Mouse (Mus musculus) embryo, embryonic 9.5 days (tissue): Measurements from ENCODE around the gene Endou.

Source experiments
- DNase-seq: peaks from one replicate; pipeline ENCODE4 v3.0.0-alpha.2; 2017; ENCODE audit errors: extremely low spot score

The Endou gene

DNA sequence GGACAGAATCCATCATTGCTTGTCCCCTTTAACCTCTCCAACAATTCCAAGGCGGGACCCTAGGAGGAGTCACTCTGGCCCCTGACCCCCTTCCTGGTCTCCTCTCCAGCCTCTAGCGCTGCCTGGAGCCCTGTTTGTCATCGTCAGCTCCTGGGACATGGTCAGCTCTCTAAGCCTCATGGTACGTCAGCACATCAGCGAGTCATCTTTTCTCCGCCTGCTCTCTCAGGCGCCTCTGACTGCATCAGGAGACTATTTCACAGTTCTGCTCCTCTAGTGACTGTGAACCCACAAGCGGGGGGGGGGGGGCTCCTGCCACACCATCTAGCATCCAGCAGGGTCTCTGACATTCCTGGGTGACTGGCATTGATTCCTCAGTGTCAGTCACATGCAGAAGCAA lies 24.2 kb upstream of the Endou start:
- no peak for DNase-seq

GRCm38 (mm10) chr15:97754476-97754875 lies 23.3 kb upstream of the Endou start:
- no peak for DNase-seq

- no peak for DNase-seq
Measured at GRCm38 (mm10) chr15:97752491-97752890, 21.4 kb upstream of the Endou start.

GRCm38 (mm10) chr15:97751676-97752075 lies 20.5 kb upstream of the Endou start:
- DNase-seq: no peak

GRCm38 (mm10) chr15:97750697-97751096 lies 19.6 kb upstream of the Endou start:
- no peak for DNase-seq

DNA sequence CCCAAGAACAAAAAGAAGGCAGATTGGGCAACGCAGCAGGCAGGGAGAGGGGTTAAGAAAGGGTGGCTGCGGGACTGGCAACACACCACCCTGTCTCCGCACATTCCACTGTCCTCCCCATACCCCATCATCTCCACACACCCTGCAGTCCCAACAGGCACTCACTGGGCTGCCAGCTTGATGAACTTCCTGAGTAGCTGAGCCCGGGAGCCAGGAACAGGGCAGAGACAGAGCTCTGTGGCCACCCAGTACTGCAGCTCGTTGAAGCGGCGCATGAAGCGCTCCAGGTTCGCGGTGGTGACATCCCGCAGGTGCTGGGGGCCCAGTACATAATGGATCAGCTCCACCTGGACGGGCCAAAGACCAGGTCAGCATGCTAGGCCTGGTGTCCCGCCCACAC lies 18.7 kb upstream of the Endou start:
- DNase-seq: no peak

DNA sequence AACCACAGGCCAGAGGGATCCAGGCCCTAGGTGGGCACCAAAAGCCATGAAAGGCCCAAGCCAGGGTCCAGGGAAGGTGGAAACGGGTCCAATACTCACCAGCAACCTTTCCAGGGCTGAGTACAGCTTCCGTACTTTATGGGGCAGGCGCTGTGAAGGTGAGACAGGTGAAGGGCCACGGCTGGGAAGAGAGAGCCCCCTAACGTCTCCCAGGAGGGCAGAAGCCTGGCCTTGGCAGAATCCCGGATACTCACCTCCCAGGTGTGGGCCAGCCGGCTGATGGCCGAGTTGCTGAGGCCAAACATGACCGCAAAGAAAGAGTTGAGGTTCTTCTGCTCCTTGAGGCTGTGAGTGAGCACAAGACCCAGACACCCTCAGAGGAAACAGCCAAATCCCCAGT lies 18.3 kb upstream of the Endou start:
- DNase-seq: no peak

DNA sequence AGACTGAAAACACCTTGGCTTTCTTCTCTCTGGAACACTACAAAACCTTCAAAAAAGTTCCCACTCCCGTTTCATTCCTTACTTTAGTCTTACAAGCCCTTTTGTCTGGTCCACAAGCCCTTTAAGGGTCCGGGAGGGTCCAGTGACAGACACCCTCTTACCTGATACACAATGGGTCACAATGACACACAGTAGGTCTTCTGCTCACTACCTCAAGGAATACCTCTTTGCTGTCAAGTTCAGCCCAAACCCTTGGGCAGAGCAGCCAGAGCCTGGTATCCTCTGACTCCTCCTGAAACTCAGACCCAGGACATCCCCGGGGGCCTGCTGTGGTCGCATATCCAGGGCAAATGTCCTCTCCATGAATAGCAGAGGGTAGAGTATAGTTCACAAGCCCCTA lies 17.8 kb upstream of the Endou start:
- no peak for DNase-seq

DNA sequence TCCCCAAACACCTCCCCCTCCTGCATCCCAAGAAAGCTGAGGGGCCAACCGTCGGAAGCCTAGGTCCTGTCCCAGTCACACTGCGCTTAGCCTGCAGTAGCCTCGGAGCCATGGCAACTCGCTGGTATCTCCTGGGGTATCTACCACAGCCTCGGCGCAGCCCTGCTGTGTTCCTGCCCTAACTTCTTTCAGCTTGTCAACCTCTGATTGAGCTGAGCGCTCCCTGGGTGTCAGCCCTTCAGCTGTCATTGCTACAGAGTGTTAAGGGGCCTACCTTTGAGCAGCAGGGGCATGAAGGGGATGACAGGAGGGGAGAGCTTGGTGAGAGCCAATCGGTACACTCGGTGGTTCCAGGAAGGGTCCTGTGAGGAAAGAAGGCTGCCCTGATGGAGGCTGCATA lies 17.2 kb upstream of the Endou start:
- no peak for DNase-seq

DNA sequence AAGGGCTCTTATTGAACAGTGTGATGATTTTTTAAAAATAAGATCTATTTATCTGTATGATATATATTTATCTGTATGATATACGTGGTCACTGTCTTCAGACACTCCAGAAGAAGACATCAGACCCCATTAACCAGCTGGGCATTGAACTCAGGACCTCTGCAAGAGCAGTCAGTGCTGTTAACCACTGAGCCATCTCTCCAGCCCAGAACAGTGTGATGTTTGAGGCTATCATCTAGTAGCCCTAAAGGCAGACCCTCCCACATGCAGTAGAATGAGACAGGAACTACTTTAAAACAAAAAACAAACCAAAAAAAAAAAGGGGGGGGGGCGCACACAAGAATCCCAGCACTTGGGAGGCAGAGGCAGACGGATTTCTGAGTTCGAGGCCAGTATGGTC lies 16.3 kb upstream of the Endou start:
- DNase-seq: no peak

DNA sequence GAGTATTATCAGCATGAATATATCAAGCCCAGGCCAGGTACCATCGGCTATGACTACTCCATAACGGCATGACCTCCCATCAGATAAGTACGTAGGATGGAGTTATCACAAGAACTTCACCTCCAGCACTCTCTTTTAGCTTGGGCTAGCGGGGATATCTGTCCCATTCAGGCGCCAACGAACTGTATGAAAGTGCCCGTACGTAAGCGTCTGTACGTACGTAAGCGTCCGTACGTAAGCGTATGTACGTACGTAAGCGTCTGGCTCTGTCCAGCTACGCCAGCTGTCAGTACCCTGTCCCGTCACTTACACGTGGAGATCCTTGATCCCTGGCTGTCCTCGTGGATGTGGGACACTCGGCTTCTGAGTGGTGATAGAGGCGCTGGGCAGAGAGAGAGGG lies 15.6 kb upstream of the Endou start:
- no peak for DNase-seq

DNA sequence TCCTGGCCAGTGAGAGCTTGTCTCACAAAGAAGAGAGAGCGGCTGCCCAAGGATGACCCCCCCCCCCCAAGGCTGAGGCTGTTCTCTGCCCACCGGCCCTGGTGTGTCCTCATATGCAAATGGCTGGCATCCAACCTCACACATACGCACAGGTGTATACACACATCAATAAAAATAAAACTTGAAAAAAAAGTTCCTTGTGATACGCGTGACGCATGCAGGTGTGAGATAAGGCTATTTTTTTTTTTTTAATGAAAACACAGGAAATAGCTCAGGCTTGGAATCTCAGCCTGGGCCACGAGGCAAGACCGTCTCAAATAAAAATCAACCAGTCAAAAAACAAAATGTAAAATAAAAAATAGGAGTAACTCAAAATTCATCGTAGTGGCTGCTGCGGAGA lies 15.1 kb upstream of the Endou start:
- no peak for DNase-seq

DNA sequence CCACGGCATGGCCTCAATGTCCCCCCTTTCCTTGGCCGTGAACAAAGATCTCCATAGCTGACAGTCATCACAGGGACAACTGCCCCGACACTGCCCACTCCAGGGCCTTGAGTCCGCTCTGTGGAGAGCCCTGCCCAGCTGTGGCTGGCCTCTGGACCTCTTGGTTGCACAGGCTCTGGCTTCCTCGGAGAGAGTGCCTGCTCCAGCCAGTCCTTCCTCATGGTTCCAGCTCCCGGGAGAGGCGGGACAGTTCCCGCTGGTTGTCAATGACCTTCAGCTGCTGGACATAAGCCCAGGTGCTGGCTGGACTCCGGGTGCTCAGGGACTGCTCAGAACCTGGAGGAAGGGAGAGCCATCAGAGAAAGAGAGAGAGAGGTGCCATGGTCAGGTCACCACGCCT lies 14.2 kb upstream of the Endou start:
- DNase-seq: no peak

GRCm38 (mm10) chr15:97744930-97745329 lies 13.8 kb upstream of the Endou start:
- no peak for DNase-seq

DNA sequence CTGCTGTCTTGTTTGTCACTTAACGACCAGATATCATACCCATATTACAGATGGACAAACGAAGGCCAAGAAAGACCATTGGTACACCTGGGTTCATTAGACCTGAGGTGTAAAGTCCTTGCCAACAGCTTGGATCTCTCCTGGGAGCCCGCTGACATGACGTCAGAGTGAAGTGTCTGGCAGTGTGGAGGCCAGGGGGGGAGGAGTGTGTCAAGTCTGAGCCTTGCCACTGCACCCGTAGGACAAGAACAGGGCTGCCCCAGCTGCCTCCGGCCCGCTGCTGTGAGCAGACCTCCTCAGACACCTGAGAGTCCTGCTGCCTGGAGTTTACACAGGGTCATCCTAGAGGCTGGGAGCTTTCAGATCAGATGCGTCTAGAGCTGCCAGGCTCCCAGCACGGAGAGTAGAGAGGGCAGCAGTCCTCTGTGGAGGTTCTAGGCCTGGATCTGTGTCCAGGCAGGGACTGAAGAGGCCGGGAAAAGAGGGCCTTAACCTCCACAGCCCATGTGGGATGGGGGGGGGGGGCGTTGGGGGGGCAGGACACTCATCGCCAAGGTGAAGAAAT lies 12.9 kb upstream of the Endou start:
- no peak for DNase-seq

GRCm38 (mm10) chr15:97743210-97743609 lies 12.1 kb upstream of the Endou start:
- DNase-seq: no peak

DNA sequence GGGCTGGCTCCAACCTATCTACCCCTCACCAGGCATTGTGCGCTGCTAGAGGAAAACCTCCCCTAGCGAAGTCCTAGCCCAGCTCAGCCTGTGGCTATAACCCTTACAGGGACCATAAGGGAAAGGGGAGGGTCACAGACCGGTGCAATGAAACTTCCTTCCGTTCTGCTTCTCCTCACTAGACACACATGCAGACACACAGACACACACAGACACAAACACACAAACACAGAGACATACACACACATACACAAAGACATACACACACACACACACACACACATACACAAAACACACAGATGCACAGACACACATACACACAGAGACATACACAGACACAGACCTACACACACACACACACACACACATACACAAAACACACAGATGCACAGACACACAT lies 11.5 kb upstream of the Endou start:
- no peak for DNase-seq

DNA sequence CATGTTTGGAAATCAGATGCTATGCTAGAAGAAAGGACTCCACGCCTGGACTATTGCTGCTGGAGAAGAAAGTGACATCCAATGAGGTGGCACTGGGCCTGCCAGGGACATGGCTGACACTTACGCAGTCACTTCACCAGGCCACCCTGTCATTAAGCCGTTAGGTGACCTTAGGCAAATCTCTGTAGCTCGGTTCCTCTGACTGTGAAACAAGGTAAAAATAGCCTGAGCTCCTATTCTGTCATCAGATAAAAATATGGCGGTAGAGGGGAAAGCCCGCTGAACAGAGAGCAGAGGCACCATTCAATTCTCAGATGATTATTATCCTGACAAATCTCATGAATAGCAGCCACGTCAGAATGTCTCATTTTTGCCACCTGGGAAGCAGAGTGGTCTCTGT lies 10.9 kb upstream of the Endou start:
- no peak for DNase-seq

DNA sequence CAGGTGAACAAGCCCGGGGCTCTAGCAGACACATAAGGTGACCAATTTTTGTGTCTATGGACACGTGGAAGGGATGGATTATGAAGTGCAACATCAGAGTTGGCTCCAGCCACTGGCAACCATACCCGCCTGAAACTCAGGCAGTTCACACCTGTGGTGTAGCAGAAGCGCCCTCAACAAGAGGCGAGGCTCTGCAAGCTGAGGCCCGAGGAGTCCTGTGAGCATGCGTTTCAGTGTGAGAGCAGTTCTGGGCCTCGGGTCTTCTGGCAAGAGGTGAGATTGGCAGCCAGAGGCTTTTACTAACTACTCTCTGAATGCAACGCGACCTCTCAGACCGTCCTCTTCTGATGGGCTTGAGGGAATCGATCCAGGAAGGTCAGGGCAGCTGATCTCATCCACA lies 10.5 kb upstream of the Endou start:
- DNase-seq: no peak

- DNase-seq: no peak
Measured at GRCm38 (mm10) chr15:97740283-97740732, 9.2 kb upstream of the Endou start.

GRCm38 (mm10) chr15:97738923-97739322 lies 7.8 kb upstream of the Endou start:
- no peak for DNase-seq

DNA sequence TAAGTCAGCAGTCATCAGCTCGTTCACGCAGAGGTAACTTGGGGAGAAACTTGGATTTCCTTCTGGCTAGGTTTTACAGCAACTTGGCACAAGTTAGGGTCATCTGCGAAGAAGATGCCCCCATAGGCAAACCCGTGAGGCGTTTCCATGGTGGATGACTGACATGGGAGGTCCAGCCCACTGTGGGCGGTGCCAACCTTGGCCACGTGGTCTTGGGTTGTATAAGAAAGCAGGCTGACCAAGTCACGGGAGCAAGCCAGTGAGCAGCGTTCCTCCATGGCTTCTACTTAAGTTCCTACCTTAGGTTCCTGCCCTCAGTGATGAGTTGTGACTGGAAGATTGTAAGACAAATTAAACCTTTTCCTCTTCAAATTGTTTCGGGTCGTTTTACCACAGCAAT lies 849 bp upstream of the Endou start:
- no peak for DNase-seq

- DNase-seq: no peak
Measured at GRCm38 (mm10) chr15:97730365-97730764, 774 bp downstream of the Endou start.

GRCm38 (mm10) chr15:97728804-97729203 lies 2.3 kb downstream of the Endou start:
- DNase-seq: no peak

- no peak for DNase-seq
Measured at GRCm38 (mm10) chr15:97728394-97728793, 2.7 kb downstream of the Endou start.
